Mouse (Mus musculus) midbrain, embryonic 12.5 days (tissue): ENCODE results near the gene Ezr. TPM values are rescaled to one million over a fixed set of nuclear protein-coding genes. Genes with fewer than 3 reads are reported as not detected.

ENCODE experiments used
- ATAC-seq: fragments of 200-750 bp; cut with Nextera tagmentation; 2 replicates; pipeline ENCODE4 v1.8.0; 2017; ENCODE audit warnings: low read depth, moderate TSS enrichment, moderate library complexity; ENCODE audit not compliant: low FRiP score
- H3K27ac ChIP-seq: fragments of 300-500 bp; sonication (generic); replicated peaks from 2 replicates; pipeline ENCODE4 v1.5.1; 2016; ENCODE audit warnings: mild to moderate bottlenecking
- H3K27me3 ChIP-seq: fragments of 300-500 bp; sonication (generic); 2 replicates; pipeline ENCODE4 v1.6.1; 2016; ENCODE audit warnings: mild to moderate bottlenecking
- H3K36me3 ChIP-seq: fragments of 300-500 bp; sonication (generic); 2 replicates; pipeline ENCODE4 v1.6.1; 2016
- H3K4me1 ChIP-seq: fragments of 300-500 bp; sonication (generic); 2 replicates; pipeline ENCODE4 v1.6.1; 2016
- H3K4me2 ChIP-seq: fragments of 300-500 bp; sonication (generic); replicated peaks from 2 replicates; pipeline ENCODE4 v1.6.1; 2016; ENCODE audit warnings: mild to moderate bottlenecking, moderate library complexity
- H3K4me3 ChIP-seq: fragments of 300-500 bp; sonication (generic); 2 replicates; pipeline ENCODE4 v1.5.1; 2016; ENCODE audit warnings: mild to moderate bottlenecking
- H3K9ac ChIP-seq: fragments of 300-500 bp; sonication (generic); replicated peaks from 2 replicates; pipeline ENCODE4 v1.6.1; 2016; ENCODE audit warnings: mild to moderate bottlenecking, moderate library complexity
- H3K9me3 ChIP-seq: fragments of 300-500 bp; sonication (generic); 2 replicates; pipeline ENCODE4 v1.6.1; 2016; ENCODE audit warnings: mild to moderate bottlenecking
- WGBS: fragments of 180-500 bp; shearing (Covaris S2); methylation state at CpG from one replicate; pipeline ENCODE4 v1.1.7; 2016; 5-methylcytosine and 5-hydroxymethylcytosine counted together
- polyA plus RNA-seq: library from polyadenylated mRNA; unstranded; fragments of >200 nt; fragmentation: Nextera tagmentation; extraction: Ambion mirVana; gene quantifications from 2 replicates; pipeline ENCODE4 v1.2.1, GENCODE M21; 2016

The Ezr gene
- polyA plus RNA-seq, 1 experiment from 2014 or later, result 53.2 TPM

DNA sequence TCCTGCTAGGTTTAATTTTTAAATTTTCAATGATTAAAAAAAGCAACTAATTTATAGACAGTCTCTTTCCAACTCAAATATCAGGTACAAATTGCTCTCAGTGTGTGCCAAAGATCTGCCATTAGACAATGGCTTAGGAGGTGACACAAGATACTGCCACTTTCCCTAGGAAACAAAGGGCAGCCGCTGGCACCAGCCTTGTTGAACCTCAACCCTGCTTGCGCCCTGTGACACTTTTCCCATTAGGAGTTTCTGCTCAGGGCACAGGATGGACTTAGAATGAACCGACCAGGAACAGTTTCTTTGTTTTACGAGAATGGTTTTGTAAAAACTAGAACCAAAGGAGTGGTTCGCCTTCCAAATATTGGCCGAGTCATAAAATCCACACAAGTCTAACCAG lies 6.5 kb downstream of the Ezr start:
- H3K4me3 ChIP-seq, result no peak overlapping the region
- no peaks in the 10 kb centered on the region for H3K36me3 ChIP-seq
- WGBS, result 64% methylated on average over 6 of the region's 6 CpGs
- no peak overlapping the region for H3K9ac ChIP-seq
- no peak overlapping the region for H3K4me2 ChIP-seq
- no peak for ATAC-seq
- peaks cover 31% of the 10 kb centered on the region for H3K27me3 ChIP-seq
- no peak overlapping the region for H3K27ac ChIP-seq
- H3K4me1 ChIP-seq, result peaks cover 39% of the 10 kb centered on the region
- no peaks in the 10 kb centered on the region for H3K9me3 ChIP-seq

DNA sequence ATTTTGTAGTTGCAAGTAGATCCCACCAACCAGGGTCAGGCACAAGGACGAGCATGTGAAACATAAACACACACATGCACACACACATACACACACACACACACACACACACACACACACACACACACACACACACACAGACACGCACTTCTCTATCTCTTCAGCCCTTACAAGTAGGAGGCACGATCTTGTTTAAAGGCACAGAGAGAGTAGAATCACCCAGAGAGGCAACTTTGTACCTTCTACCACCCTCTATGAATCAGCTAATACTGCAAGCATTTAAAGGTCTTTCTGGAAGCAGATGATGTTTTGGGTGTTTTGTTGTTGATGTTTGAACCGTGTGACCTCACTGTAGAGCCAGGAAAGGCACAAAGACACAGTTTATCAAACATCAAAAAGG lies 6.9 kb downstream of the Ezr start:
- Histone ChIP-seq H3K36me3 (no peaks in the 10 kb centered on the region), H3K9ac (no peak overlapping the region), H3K4me3 (no peak overlapping the region), H3K4me1 (peaks cover 35% of the 10 kb centered on the region), H3K27ac (no peak overlapping the region), H3K4me2 (no peak overlapping the region), H3K9me3 (no peaks in the 10 kb centered on the region), H3K27me3 (peaks cover 26% of the 10 kb centered on the region)
- ATAC-seq, result no peak
- 79% methylated on average over 4 of the region's 4 CpGs for WGBS

- H3K27me3 ChIP-seq, result peaks cover 22% of the 10 kb centered on the region
- H3K4me2 ChIP-seq, result no peak overlapping the region
- no peak for ATAC-seq
- 63% methylated on average over 9 of the region's 9 CpGs for WGBS
- H3K9me3 ChIP-seq, result no peaks in the 10 kb centered on the region
- peaks cover 34% of the 10 kb centered on the region for H3K4me1 ChIP-seq
- H3K27ac ChIP-seq, result no peak overlapping the region
- H3K9ac ChIP-seq, result no peak overlapping the region
- H3K4me3 ChIP-seq, result no peak overlapping the region
- H3K36me3 ChIP-seq, result no peaks in the 10 kb centered on the region
Observed at GRCm38 (mm10) chr17:6775221-6775620, 7.4 kb downstream of the Ezr start.

GRCm38 (mm10) chr17:6773249-6773966 lies 9.2 kb downstream of the Ezr start:
- Histone ChIP-seq H3K4me2 (no peak overlapping the region), H3K9me3 (no peaks in the 10 kb centered on the region), H3K9ac (no peak overlapping the region), H3K27ac (no peak overlapping the region), H3K4me3 (no peak overlapping the region), H3K4me1 (peaks cover 16% of the 10 kb centered on the region), H3K27me3 (peaks cover 4% of the 10 kb centered on the region; the same call in 1 of the 2 replicates), H3K36me3 (no peaks in the 10 kb centered on the region)
- 92% methylated on average over 14 of the region's 14 CpGs for WGBS
- ATAC-seq, result no peak

DNA sequence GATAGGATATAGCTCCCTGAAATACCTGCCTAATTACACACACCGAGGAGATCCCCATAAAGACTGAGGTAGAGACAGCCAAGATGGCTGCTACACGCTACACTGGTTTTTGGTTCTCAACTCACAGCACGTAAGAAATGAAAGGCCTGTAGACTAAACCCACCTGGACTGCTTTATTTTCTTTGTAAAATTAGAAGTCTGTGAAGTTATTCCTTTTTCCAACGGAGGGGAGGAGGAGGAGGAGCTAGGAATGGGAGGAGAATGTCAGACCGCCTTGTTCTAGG lies 10.2 kb downstream of the Ezr start:
- no peak for ATAC-seq
- H3K9me3 ChIP-seq, result no peaks in the 10 kb centered on the region
- 85% methylated on average over 5 of the region's 5 CpGs for WGBS

GRCm38 (mm10) chr17:6771661-6772489 lies 10.7 kb downstream of the Ezr start:
- no peak overlapping the region for H3K27ac ChIP-seq
- H3K9me3 ChIP-seq, result no peaks in the 10 kb centered on the region
- 87% methylated on average over 16 of the region's 16 CpGs for WGBS
- peaks cover 11% of the 10 kb centered on the region for H3K4me1 ChIP-seq
- H3K4me3 ChIP-seq, result no peak overlapping the region
- no peak overlapping the region for H3K4me2 ChIP-seq
- no peak overlapping the region for H3K9ac ChIP-seq
- ATAC-seq, result no peak
- H3K36me3 ChIP-seq, result no peaks in the 10 kb centered on the region
- H3K27me3 ChIP-seq, result peaks cover 4% of the 10 kb centered on the region; the same call in 1 of the 2 replicates

More for the DNA sequence above, 10.2 kb downstream of the Ezr start:
- H3K27ac ChIP-seq, result no peak overlapping the region
- H3K27me3 ChIP-seq, result peaks cover 7% of the 10 kb centered on the region; the same call in 1 of the 2 replicates
- H3K4me1 ChIP-seq, result peaks cover 15% of the 10 kb centered on the region
- no peaks in the 10 kb centered on the region for H3K36me3 ChIP-seq
- no peak overlapping the region for H3K4me2 ChIP-seq
- no peak overlapping the region for H3K9ac ChIP-seq
- no peak overlapping the region for H3K4me3 ChIP-seq

DNA sequence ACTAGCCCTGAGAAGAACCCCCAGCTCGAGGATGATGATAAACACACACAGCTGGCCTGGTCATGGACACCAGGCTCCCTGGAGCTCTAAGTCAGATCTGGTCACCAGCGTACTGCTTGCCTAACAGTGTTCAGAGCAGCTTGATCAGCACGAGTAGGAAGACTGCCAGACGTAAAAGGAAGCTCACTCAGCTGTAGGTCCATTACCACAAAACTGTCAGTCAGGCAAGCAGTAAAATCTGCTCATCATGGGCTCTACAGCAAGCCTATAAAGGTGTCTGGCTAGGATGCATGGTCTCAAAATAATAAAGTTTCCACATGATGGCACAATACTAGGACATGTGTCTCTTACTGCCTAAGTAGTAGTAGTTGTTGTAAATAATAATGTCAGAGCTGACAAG lies 13.0 kb downstream of the Ezr start:
- no peaks in the 10 kb centered on the region for H3K9me3 ChIP-seq
- H3K27me3 ChIP-seq, result peaks cover 4% of the 10 kb centered on the region; the same call in 1 of the 2 replicates
- H3K27ac ChIP-seq, result no peak overlapping the region
- no peak for ATAC-seq
- 65% methylated on average over 4 of the region's 4 CpGs for WGBS
- H3K36me3 ChIP-seq, result no peaks in the 10 kb centered on the region
- H3K9ac ChIP-seq, result no peak overlapping the region
- peaks cover 14% of the 10 kb centered on the region for H3K4me1 ChIP-seq
- H3K4me2 ChIP-seq, result no peak overlapping the region
- no peak overlapping the region for H3K4me3 ChIP-seq

GRCm38 (mm10) chr17:6768301-6768788 lies 14.2 kb downstream of the Ezr start:
- Histone ChIP-seq H3K9me3 (no peaks in the 10 kb centered on the region), H3K27ac (no peak overlapping the region), H3K4me3 (no peak overlapping the region), H3K27me3 (peaks cover 4% of the 10 kb centered on the region; the same call in 1 of the 2 replicates), H3K4me2 (no peak overlapping the region), H3K36me3 (no peaks in the 10 kb centered on the region), H3K4me1 (peaks cover 26% of the 10 kb centered on the region), H3K9ac (no peak overlapping the region)
- no peak for ATAC-seq
- 84% methylated on average over 5 of the region's 5 CpGs for WGBS

DNA sequence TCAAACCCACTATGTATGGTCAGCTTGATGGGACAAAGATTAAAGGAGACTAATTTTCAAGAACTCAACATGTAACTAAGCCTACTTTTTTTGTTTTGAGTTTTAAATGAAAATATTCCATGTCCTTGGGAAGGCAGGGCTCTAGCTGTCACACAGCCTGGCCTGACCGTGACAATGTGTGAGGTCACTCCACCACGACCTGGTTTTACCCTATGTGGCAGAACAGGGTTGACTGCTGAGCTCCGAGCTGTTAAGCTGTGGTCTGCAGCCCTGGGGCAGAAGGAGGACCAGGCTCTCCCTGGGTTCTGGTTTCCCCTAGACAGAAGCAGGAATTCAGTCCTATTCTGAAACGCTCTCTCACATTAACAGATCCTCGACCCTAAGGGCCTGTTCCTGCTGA lies 14.8 kb downstream of the Ezr start:
- no peaks in the 10 kb centered on the region for H3K36me3 ChIP-seq
- H3K27ac ChIP-seq, result no peak overlapping the region
- peaks cover 4% of the 10 kb centered on the region; the same call in 1 of the 2 replicates for H3K27me3 ChIP-seq
- H3K9ac ChIP-seq, result no peak overlapping the region
- H3K9me3 ChIP-seq, result no peaks in the 10 kb centered on the region
- no peak overlapping the region for H3K4me3 ChIP-seq
- no peak overlapping the region for H3K4me2 ChIP-seq
- WGBS, result 71% methylated on average over 5 of the region's 5 CpGs
- peaks cover 32% of the 10 kb centered on the region for H3K4me1 ChIP-seq
- ATAC-seq, result no peak

GRCm38 (mm10) chr17:6766823-6767222 lies 15.8 kb downstream of the Ezr start:
- Histone ChIP-seq H3K4me2 (no peak overlapping the region), H3K36me3 (no peaks in the 10 kb centered on the region), H3K27ac (no peak overlapping the region), H3K4me3 (no peak overlapping the region), H3K9ac (no peak overlapping the region), H3K4me1 (peaks cover 36% of the 10 kb centered on the region), H3K9me3 (no peaks in the 10 kb centered on the region), H3K27me3 (peaks cover 8% of the 10 kb centered on the region; the same call in 1 of the 2 replicates)
- WGBS, result 94% methylated on average over 4 of the region's 4 CpGs
- ATAC-seq, result no peak

- Histone ChIP-seq H3K9me3 (no peaks in the 10 kb centered on the region), H3K36me3 (no peaks in the 10 kb centered on the region), H3K4me2 (no peak overlapping the region), H3K4me1 (peaks cover 36% of the 10 kb centered on the region), H3K9ac (no peak overlapping the region), H3K4me3 (no peak overlapping the region), H3K27ac (no peak overlapping the region), H3K27me3 (peaks cover 12% of the 10 kb centered on the region; the same call in 1 of the 2 replicates)
- no peak for ATAC-seq
- WGBS, result 22% methylated on average over 2 of the region's 2 CpGs
Observed at GRCm38 (mm10) chr17:6765886-6766285, 16.7 kb downstream of the Ezr start.

- Histone ChIP-seq H3K4me3 (no peak overlapping the region), H3K27ac (no peak overlapping the region), H3K36me3 (no peaks in the 10 kb centered on the region), H3K9ac (no peak overlapping the region), H3K9me3 (no peaks in the 10 kb centered on the region), H3K4me1 (peaks cover 41% of the 10 kb centered on the region), H3K27me3 (peaks cover 12% of the 10 kb centered on the region; the same call in 1 of the 2 replicates), H3K4me2 (no peak overlapping the region)
- ATAC-seq, result no peak
- WGBS, result 71% methylated on average over 4 of the region's 4 CpGs
Observed at GRCm38 (mm10) chr17:6764730-6765129, 17.9 kb downstream of the Ezr start.
